Mouse (Mus musculus) T-helper 17 cell (primary cell): ENCODE measurements at regions not wholly inside any gene's neighbourhood (a gene's known extent, or its start where the extent isn't known, plus 50 kb on each side); places are given as distances from the start of the nearest gene placed in this dataset.

Experiments
- in situ Hi-C, 2 experiments: fragments of 300-600 bp; cut with MboI, MseI; formaldehyde crosslinking; loops; 1 replicate in 1 of 2; 2 replicates in 1 of 2; pipeline ENCODE4 v1.15.1; 2025; ENCODE audit warnings: high pct_unique_total_duplicates in 2 of 2

DNA sequence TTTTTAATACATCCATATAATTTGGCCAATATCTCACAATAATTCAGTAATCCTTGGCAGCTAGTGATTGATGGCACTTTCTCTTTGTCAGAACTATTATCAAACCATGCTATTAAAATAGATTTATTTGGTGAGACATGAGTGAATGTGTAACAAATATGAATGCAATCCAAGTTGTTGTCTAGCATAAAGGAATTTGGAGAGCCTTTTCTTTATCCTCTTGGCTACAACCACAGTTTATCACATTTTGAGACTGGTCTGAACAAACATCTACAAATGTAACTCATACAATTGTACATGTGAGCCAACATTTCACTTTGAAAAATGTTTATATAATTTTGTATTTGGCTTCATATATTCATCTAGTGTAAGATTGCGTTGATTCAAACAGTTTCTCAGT is 676.5 kb downstream of the Pcdh7 start:
- in situ Hi-C loops: loop anchor here in 1 of 2 experiments (10.0 kb wide), 2 partner anchors 171 to 281 kb away; no protein-coding TSS in a partner anchor

GRCm38 (mm10) chr5:58428265-58428664 is 710.5 kb downstream of the Pcdh7 start:
- in situ Hi-C loops: no loop called here

- in situ Hi-C loops: no loop called here
These were observed 718.7 kb downstream of the Pcdh7 start for GRCm38 (mm10) chr5:58436432-58436831.
